Mouse (Mus musculus) adipocyte (in vitro differentiated cells): Measurements from ENCODE around the gene Igf1r.
A peak's percentile ranks its signal among the peaks of the same experiment; 100 is the strongest.

ENCODE experiments used
- DNase-seq: peaks from one replicate; pipeline ENCODE4 v3.0.0-alpha.2; 2016; ENCODE audit warnings: low spot score

The Igf1r gene

DNA sequence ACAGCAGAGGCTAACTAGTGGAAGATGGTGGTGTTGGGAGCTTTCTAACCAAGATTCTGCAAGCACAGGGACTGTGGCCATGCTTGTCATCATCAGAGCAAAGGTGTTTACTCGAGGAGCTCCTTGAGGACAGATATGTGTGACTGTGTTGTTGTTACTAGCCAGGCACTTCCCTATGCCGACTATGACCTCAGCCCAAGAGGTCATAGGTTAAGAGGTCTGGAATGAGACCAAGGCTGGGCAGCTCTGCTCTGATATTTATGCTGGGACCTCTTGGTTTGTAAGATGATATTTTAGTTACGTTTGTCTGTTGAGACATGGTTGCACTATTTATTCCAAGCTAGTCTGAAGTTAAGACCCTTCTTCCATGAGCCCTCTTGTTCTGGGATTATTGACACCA is 169.8 kb downstream of the Igf1r start:
- peak; percentile 9 for DNase-seq

- no peak for DNase-seq
Measured at GRCm38 (mm10) chr7:68125347-68125746, 172.7 kb downstream of the Igf1r start.

DNA sequence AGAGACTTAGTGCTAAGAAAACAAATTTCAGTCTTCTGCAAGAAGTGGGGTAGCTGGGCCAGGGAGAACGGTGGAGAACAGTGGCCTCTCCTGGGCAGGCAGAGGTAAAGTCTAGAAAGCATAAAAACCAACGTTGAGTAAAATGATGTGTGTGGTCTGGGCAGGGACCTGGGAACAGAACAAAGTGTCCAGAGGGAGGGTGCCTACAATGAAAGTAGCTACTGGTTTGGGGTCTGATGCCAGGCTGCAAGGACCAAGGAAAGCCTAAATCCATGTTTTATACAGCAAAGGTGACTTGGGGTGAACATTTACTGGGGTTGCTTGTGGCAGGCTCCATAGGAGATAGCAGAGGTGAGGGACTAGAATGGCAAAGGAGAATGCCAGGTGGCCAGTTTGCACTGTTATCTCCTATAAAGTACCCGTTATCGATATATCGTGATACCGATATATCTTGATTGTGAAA is 175.2 kb downstream of the Igf1r start:
- peak; percentile 57 for DNase-seq

DNA sequence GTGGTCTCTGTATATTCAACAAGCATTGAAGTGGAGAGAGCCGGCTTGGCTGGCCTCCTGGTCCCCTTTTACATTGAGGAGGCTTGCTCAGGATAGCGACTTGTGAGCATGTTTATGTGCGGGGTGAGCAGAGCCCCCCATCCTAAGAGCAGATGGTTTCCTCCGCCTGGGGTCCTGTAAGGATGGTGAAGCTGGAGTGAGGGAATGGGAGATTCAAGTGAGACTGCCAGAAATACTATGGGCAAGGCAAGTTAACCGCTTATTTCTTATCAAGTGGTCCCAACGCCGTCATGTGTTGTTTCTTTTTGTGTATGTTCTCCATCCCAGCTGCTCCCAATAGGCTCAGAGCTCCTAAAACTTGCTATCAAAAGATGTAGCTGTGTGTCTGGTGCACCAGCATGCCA is 175.6 kb downstream of the Igf1r start:
- DNase-seq, result no peak

GRCm38 (mm10) chr7:68129077-68129511 is 176.5 kb downstream of the Igf1r start:
- peak; percentile 98 for DNase-seq

DNA sequence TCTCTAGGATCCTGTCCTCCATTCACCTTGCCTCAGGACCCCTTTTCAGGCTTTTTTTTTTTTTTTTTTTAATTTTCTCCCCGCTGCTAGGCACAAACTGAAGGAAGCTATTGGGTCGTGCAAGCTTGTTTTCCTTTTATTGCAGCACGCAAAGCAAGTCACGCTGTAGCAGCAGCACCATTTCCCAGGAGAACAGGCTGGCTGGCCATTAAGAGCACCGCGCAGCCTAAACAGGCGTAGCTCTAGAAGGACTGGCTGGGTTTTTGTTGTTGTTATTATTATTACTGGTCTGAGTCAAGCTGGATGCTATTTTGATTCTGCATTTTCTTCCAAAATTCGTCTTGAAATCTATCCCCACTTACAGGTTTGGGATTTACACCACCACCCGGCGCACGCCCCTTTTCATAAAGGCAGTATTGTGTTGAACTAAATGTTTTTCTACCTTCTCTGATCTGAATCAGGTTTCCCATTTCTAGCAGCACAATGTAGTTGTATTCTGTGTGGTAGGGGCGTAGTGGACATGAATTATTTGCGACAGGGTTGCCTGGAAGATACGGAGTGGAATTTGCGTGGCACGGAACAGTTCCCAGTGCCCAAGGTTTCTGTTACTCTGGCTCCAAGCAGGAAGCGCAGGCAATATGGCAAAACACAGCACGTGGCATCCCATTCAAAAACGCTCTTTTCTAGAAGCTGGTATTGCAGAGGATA is 177.1 kb downstream of the Igf1r start:
- DNase-seq, result peak; percentile 83

- peak; percentile 62 for DNase-seq
Measured at GRCm38 (mm10) chr7:68130950-68131580, 178.4 kb downstream of the Igf1r start.

DNA sequence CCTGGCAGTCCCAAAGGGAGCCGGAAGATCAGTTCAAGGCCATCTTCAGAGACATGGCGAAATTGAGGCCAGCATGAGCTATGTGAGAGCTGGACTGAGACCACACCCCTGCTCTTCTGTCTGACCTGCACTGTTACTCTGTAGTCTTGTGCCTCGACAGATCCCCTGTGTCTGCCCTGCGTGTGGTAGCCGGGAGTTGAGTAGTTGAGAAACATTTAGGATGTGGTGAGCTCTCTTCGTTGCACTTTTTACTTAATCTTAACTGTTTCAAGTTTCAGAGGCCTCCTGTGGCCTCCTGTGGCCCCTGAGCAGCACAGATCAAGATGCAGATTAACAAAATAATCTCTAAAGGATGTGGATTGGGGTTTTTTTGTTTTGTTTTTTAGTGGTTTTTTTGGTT is 181.1 kb downstream of the Igf1r start:
- no peak for DNase-seq

GRCm38 (mm10) chr7:68134948-68135347 is 182.3 kb downstream of the Igf1r start:
- peak; percentile 25 for DNase-seq

GRCm38 (mm10) chr7:68136056-68136455 is 183.4 kb downstream of the Igf1r start:
- no peak for DNase-seq

- no peak for DNase-seq
Measured at GRCm38 (mm10) chr7:68139384-68139783, 186.8 kb downstream of the Igf1r start.

GRCm38 (mm10) chr7:68140041-68140807 is 187.6 kb downstream of the Igf1r start:
- no peak for DNase-seq

DNA sequence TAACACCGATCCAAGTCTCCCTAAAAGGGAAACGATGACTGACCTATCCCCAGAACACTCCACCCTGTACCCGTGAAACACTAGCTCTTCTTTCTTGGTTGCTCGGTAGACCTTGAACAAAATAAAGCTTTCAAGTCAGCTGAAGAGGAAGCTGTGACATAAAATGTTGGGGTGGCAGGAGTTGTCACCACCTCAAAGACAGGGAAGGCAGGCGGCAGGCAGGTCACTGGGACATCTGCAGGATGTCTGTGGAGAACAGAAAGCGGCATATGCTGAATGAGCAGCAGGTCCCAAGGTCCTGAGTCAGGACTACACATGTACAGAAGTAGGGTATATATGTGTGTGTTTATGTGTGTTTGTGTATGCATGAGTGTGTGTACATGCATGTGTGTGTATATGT is 191.6 kb downstream of the Igf1r start:
- no peak for DNase-seq

DNA sequence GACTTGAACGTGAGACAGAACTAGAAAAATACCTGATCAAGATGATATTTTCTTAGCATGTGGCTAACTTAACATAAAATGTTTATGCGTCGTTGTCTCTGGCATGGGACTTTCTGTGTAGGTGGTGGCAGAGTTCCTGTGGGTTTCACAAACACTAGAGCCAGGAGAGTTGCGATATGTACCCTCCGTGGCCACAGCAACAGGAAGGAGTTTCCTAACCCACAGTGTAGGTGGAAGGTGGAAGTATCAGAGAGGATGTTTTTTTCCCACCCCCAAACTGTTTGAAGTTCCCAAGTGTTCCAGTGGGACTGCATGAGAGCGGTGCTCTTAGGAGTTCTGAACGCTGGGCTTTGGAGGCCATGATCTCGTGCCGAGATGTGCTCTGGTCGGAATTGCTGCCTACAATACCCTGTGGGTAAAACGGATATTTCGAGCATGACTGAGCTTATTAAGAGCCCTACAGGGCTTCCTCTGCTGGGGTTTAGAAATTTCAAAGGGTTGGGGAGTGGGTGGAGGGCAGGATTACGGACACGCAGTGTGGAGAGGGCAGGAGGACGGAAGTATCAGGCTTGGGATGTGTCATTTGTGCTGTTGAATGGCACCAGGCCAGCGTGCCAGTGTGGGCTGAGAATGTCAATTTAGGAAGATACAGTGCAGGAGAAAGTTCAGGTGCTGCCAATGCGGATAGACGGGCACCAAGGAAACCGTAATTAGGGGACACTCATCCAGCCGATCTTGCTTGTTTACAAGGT is 195.8 kb downstream of the Igf1r start:
- DNase-seq, result peak; percentile 13

DNA sequence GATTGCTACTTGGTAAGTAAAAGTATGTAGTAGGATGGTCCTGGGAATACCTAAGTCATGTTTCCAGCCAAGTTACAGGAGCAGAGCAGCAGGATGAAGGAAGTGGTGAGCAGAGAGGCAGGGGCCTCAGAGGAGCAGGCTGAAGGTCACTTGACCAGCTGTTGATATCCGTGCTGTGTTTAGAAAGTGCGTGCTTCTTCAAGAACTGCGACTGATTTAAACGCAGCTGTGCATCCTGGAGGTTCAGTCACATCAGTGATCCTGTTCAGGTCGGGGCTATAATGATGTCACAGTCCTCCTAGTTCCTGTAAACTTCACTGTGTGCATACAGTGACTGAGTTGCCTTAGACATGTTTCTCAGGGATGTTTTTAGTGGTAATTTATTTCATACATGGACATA is 199.3 kb downstream of the Igf1r start:
- DNase-seq, result no peak

GRCm38 (mm10) chr7:68152458-68152857 is 199.8 kb downstream of the Igf1r start:
- DNase-seq, result no peak

DNA sequence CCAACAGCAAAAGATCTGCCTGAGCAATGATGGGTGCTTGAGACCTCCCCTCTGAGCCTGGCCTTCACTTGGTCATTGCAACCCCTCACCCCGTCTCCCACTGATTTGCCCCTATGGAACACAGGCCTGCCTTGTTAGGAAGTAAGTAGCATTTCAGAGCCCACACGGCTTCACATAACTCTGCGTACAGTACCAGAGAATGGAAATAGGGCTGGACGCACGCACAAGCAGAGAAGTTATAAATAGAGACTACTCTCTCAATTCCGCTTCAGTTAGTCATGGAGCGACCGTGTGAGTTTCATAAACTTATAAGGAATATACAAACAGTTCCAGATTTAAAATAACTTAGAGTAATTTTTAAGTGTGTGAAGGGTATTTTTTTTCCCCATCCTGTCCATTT is 200.6 kb downstream of the Igf1r start:
- DNase-seq, result no peak

GRCm38 (mm10) chr7:68154588-68154987 is 202.0 kb downstream of the Igf1r start:
- no peak for DNase-seq

GRCm38 (mm10) chr7:68160094-68160791 is 207.6 kb downstream of the Igf1r start:
- DNase-seq, result no peak

DNA sequence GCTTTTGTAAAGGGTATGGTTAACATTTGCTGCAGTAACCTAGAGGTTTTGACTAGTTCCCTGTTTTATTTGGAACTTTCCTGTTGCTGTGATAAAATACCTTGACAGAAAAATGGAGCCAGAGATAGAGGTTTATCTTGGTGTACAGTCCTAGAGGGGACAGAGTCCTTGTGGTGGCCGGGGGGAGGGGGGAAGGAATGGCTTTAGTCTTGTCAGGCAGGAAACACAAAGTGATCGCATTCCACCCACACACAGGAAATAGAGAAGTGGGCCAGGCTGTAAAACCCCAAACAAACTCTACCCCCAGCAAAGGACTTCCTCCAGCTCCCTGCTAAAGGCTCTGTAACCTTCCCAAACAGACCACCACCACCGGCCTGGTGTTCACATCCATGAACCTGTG is 211.4 kb downstream of the Igf1r start:
- DNase-seq, result no peak

DNA sequence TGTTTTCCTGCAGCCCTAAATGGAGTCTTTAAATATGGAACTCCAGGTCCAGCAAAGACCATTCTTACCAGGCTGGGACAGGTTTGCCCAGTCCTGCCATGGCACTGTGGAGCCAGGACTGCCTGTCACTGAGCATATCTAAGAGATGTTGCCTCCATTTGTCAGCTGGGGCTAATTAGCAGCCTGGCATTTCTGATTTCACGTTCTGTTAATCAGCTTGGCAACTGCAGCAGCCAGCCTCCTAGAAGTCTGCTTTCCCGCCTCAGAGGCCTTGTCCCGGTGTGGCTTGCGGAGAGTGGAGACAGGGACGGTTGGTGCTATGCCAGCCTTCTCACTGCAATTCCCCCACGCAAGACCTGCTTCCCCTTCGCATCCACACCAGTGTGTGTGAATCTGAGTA is 220.1 kb downstream of the Igf1r start:
- DNase-seq, result no peak

DNA sequence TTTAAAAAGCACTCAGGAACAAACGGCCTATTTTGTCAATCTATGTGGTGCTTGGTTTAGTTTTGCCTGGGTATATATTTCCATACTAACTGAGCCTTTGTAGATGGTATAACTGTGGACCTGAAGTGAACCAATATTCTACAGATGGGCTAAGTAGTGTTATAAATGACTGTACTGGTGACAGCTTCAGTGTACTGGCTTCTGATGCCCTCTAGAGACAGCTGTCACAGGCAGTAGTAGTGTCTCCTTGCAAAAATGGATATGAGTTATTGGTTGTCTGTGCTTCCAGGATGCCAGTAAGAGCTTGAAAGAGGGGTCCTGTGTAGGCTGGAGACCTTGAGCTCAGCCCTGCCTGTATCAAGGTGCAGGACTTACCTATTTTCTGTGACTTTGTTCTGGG is 227.0 kb downstream of the Igf1r start:
- DNase-seq, result peak; percentile 3
